Comparison of ENCODE assay signal across 9 mouse cellular contexts in genomic region chr5:37716505-37717372, GRCm38 (mm10). TPM values are rescaled to one million over a fixed set of nuclear protein-coding genes. Genes with fewer than 3 reads are reported as not detected.
DNase-seq lines count a peak whose midpoint lies in the region; ATAC-seq lines count a peak whose summit lies in the region.
"Had no signal": no experiment of that assay in that cellular context is flagged by ENCODE, and none has a peak within 500 bp of the region (broad histone marks: within the 10 kb centered on the region; RNA-seq: fewer than 3 reads in every experiment).

Gene Stk32b (minus strand): TSS chr5:37717171.

- 2% methylated on average over 40 of the region's 40 CpGs for whole genome bisulfite sequencing in heart, embryonic 16.5 days

- 0 out of 2 replicates have a peak, but pooled peaks cover 2% of the 10 kb centered on the region for H3K9me3 ChIP-seq in heart, embryonic 16.5 days (replicated peaks; ENCODE audit: control insufficient read depth, low read length)

- H3K27me3 ChIP-seq in heart, embryonic 16.5 days (ENCODE audit: control insufficient read depth, insufficient read depth, low read length): peaks cover 42% of the 10 kb centered on the region

- H3K4me1 ChIP-seq in heart, embryonic 16.5 days (ENCODE audit: control insufficient read depth, insufficient read depth, low read length): peaks cover 6% of the 10 kb centered on the region; the same call in 1 of the 2 replicates

- H3K27ac ChIP-seq in heart, embryonic 16.5 days (ENCODE audit: low read length): no peak within 1 kb of the TSS

- intact Hi-C loops in heart, postnatal 36 days (cut with DNase I): loop anchor here (1.0 to 2.0 kb wide), 2 partner anchors 252 to 418 kb away; no protein-coding TSS in a partner anchor

- peak within 1 kb of the TSS; percentile 53 for H3K4me3 ChIP-seq in heart, embryonic 16.5 days (ENCODE audit: low read length)

- H3K4me2 ChIP-seq in heart, embryonic 16.5 days (ENCODE audit: low read depth, low read length): peak within 1 kb of the TSS; percentile 74

- H3K9ac ChIP-seq in heart, embryonic 16.5 days (ENCODE audit: low read length): 0 out of 2 replicates have a peak within 1 kb of the TSS, but pooled peaks have one; percentile 30

- ATAC-seq in heart, embryonic 16.5 days (replicated peaks; ENCODE audit: extremely low read depth, insufficient read depth, low FRiP score): peak; percentile 53

- DNase-seq in heart, adult 18-20 months: peak; percentile 35 to 39
- no peak for DNase-seq in heart, postnatal 36 days
- peak; percentile 70 for DNase-seq in embryo, embryonic 9.5 days (ENCODE audit: extremely low spot score)
- DNase-seq in kidney, postnatal 36 days: peak; percentile 42 to 55
- DNase-seq in mesoderm, embryonic 11.5 days (ENCODE audit: low read depth, low spot score): peak; percentile 70
- DNase-seq in spleen, postnatal 36 days (ENCODE audit: low spot score in 2 of 2): no peak
- no peak for DNase-seq in spleen, postnatal 14 days (ENCODE audit: low spot score in 2 of 2)

- no peaks in the 10 kb centered on the region for H3K36me3 ChIP-seq in heart, embryonic 16.5 days (ENCODE audit: control insufficient read depth, insufficient read depth)

RNA-seq across cellular contexts. Expression of gene Stk32b, which starts in this region (rescaled TPM):
- under 1 TPM; 0.62 to 0.64 TPM for total RNA-seq in heart, adult 18-20 months (2021)
- under 1 TPM; 0.19 to 0.35 TPM for total RNA-seq in heart, postnatal 36 days (2021)
- 0.60 and 0.79 TPM in 2 replicates for polyA plus RNA-seq in heart, embryonic 16.5 days (2015; fragmentation: Nextera tagmentation; extraction: Ambion mirVana)
- total RNA-seq: MEL had no signal

Comparison
In these comparisons a context has a peak if more than half of its experiments do, and no peak if none do; other contexts are left out.
1. Peak in DNase-seq in heart, adult 18-20 months; RNA of the gene not detected or under 1 TPM.
2. Peak in ATAC-seq, H3K4me3 ChIP-seq, H3K9ac ChIP-seq and H3K4me2 ChIP-seq in heart, embryonic 16.5 days; RNA of the gene not detected or under 1 TPM.
3. DNase-seq: peak in embryo, embryonic 9.5 days (single experiment), kidney, postnatal 36 days (2 of 2) and mesoderm, embryonic 11.5 days (single experiment); none in heart, postnatal 36 days (0 of 2), spleen, postnatal 36 days (0 of 2) and spleen, postnatal 14 days (0 of 2).